Mouse (Mus musculus): ENCODE measurements around the gene Col18a1. TPM values are rescaled to one million over a fixed set of nuclear protein-coding genes. Genes with fewer than 3 reads are reported as not detected.

The Col18a1 gene
- polyA plus RNA-seq, 1 experiment, result 8.5 TPM

- Histone ChIP-seq H3K4me1 (ENCODE audit: control insufficient read depth, insufficient read depth, insufficient read length, low read length) (peaks cover 7% of the 10 kb centered on the region; the same call in 1 of the 2 replicates), H3K4me3 (ENCODE audit: insufficient read depth, low read depth, low read length) (no peak overlapping the region), H3K27ac (replicated peaks; ENCODE audit: low read depth, low read length) (no peak overlapping the region)
These were observed 144.8 kb downstream of the Col18a1 start for GRCm38 (mm10) chr10:77021399-77022052.

- Histone ChIP-seq H3K4me3 (ENCODE audit: insufficient read depth, low read depth, low read length) (no peak overlapping the region), H3K27ac (replicated peaks; ENCODE audit: low read depth, low read length) (no peak overlapping the region), H3K4me1 (ENCODE audit: control insufficient read depth, insufficient read depth, insufficient read length, low read length) (no peaks in the 10 kb centered on the region)
These were observed 148.7 kb downstream of the Col18a1 start for GRCm38 (mm10) chr10:77017662-77018061.

DNA sequence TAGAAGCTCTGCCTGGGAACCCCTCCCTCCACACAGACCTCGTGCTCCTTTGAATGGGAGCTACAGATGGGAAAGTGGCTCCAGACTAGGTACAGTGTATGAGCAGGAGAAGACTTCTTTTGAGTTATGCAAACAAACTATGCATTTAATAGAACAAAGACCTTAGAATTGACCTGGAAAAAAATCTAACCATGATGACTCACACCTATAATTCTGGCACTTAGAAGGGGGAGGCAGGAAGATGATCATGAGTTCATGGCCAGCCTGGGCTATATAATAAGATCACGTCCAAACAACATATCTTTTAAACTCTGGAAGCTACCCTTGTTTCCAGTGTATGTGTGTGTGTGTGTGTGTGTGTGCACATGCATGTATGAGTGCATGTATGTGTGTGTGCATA, 149.3 kb downstream of the Col18a1 start:
- Histone ChIP-seq H3K4me1 (ENCODE audit: control insufficient read depth, insufficient read depth, insufficient read length, low read length) (no peaks in the 10 kb centered on the region), H3K27ac (replicated peaks; ENCODE audit: low read depth, low read length) (no peak overlapping the region), H3K4me3 (ENCODE audit: insufficient read depth, low read depth, low read length) (no peak overlapping the region)

- H3K4me1 ChIP-seq (ENCODE audit: control insufficient read depth, insufficient read depth, insufficient read length, low read length), result no peaks in the 10 kb centered on the region
- H3K4me3 ChIP-seq (ENCODE audit: insufficient read depth, low read depth, low read length), result no peak overlapping the region
- no peak overlapping the region for H3K27ac ChIP-seq (replicated peaks; ENCODE audit: low read depth, low read length)
These were observed 149.8 kb downstream of the Col18a1 start for GRCm38 (mm10) chr10:77016499-77016898.

GRCm38 (mm10) chr10:77016080-77016479, 150.3 kb downstream of the Col18a1 start:
- H3K4me3 ChIP-seq (ENCODE audit: insufficient read depth, low read depth, low read length), result no peak overlapping the region
- H3K27ac ChIP-seq (replicated peaks; ENCODE audit: low read depth, low read length), result no peak overlapping the region
- H3K4me1 ChIP-seq (ENCODE audit: control insufficient read depth, insufficient read depth, insufficient read length, low read length), result no peaks in the 10 kb centered on the region

- Histone ChIP-seq H3K4me3 (ENCODE audit: insufficient read depth, low read depth, low read length) (no peak overlapping the region), H3K4me1 (ENCODE audit: control insufficient read depth, insufficient read depth, insufficient read length, low read length) (peaks cover 5% of the 10 kb centered on the region; the same call in 1 of the 2 replicates), H3K27ac (replicated peaks; ENCODE audit: low read depth, low read length) (no peak overlapping the region)
These were observed 154.7 kb downstream of the Col18a1 start for GRCm38 (mm10) chr10:77011681-77012080.

GRCm38 (mm10) chr10:77008698-77009097, 157.7 kb downstream of the Col18a1 start:
- Histone ChIP-seq H3K4me3 (ENCODE audit: insufficient read depth, low read depth, low read length) (no peak overlapping the region), H3K27ac (replicated peaks; ENCODE audit: low read depth, low read length) (no peak overlapping the region), H3K4me1 (ENCODE audit: control insufficient read depth, insufficient read depth, insufficient read length, low read length) (peaks cover 5% of the 10 kb centered on the region; the same call in 1 of the 2 replicates)

- Histone ChIP-seq H3K4me1 (ENCODE audit: control insufficient read depth, insufficient read depth, insufficient read length, low read length) (peaks cover 5% of the 10 kb centered on the region; the same call in 1 of the 2 replicates), H3K4me3 (ENCODE audit: insufficient read depth, low read depth, low read length) (no peak overlapping the region), H3K27ac (replicated peaks; ENCODE audit: low read depth, low read length) (no peak overlapping the region)
These were observed 158.2 kb downstream of the Col18a1 start for GRCm38 (mm10) chr10:77008109-77008561.

- no peak overlapping the region for H3K4me3 ChIP-seq (ENCODE audit: insufficient read depth, low read depth, low read length)
- H3K27ac ChIP-seq (replicated peaks; ENCODE audit: low read depth, low read length), result no peak overlapping the region
- peaks cover 5% of the 10 kb centered on the region; the same call in 1 of the 2 replicates for H3K4me1 ChIP-seq (ENCODE audit: control insufficient read depth, insufficient read depth, insufficient read length, low read length)
These were observed 158.8 kb downstream of the Col18a1 start for GRCm38 (mm10) chr10:77007433-77008108.

DNA sequence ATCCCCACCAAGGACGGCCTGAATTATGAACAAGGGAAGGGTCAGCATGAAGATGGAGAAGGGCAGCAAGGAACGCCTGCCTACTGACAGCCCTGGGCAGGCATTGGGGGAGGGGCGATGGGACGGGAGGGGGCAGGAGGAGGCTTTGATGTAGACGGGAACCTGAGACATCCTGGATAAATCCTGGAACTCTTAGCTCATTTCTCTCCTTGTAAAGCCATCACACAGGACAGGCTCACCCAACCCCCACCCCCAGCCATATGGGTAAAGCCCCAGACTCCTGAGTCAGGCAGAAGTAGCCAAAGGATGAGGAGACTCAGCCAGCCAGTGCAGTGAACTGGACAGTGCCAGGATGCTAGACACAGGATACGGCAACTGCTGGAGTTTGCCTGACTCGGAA, 161.4 kb downstream of the Col18a1 start:
- no peak overlapping the region for H3K27ac ChIP-seq (replicated peaks; ENCODE audit: low read depth, low read length)
- no peak overlapping the region for H3K4me3 ChIP-seq (ENCODE audit: insufficient read depth, low read depth, low read length)
- peaks cover 5% of the 10 kb centered on the region; the same call in 1 of the 2 replicates for H3K4me1 ChIP-seq (ENCODE audit: control insufficient read depth, insufficient read depth, insufficient read length, low read length)

Other genes with a start within 250 kb of the Col18a1 start
- 7.3 and 17.4 TPM in 2 replicates for gene Pcbp3, start 204.7 kb downstream of the Col18a1 start, polyA plus RNA-seq (2012; ENCODE audit: insufficient read depth, insufficient read length, missing spikeins)
- gene Slc19a1, start 134.3 kb downstream of the Col18a1 start, polyA plus RNA-seq (2012; ENCODE audit: insufficient read depth, insufficient read length, missing spikeins), result 30.7 and 39.5 TPM in 2 replicates
- gene Pofut2, start 92.7 kb upstream of the Col18a1 start, polyA plus RNA-seq (2012; ENCODE audit: insufficient read depth, insufficient read length, missing spikeins), result 24.0 and 31.2 TPM in 2 replicates

Measured in brown adipose tissue, adult 24 weeks (tissue).